Mouse (Mus musculus): ENCODE data around the gene Hoxd4. TPM values are rescaled to one million over a fixed set of nuclear protein-coding genes. Genes with fewer than 3 reads are reported as not detected.

Gene Hoxd4
- polyA plus RNA-seq, 1 experiment from 2014 or later: 0.15 TPM

DNA sequence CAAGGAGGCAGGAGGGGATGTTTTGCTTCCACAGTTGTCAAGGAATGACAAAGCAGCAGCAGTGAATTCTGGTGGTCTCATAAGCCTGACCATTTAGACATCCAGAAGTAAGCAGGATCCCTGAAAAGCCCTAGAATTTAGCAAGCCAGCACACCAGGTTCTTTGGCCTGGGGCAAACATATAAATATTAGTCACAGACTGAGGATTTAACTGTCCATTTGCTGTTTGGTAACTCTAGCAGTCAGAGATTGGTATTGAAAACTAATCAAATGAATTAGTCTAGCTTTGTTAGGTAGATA is 30.2 kb downstream of the Hoxd4 start:
- Histone ChIP-seq H3K4me3 (no peak overlapping the region), H3K27ac (no peak overlapping the region), H3K4me2 (no peak overlapping the region), H3K9ac (no peak overlapping the region), H3K4me1 (replicated peaks) (peaks cover 11% of the 10 kb centered on the region), H3K36me3 (no peaks in the 10 kb centered on the region), H3K27me3 (peaks cover 98% of the 10 kb centered on the region), H3K9me3 (replicated peaks) (no peaks in the 10 kb centered on the region)
- no peak for ATAC-seq (replicated peaks; ENCODE audit: insufficient number of reproducible peaks, insufficient read depth, low FRiP score, low read depth)

DNA sequence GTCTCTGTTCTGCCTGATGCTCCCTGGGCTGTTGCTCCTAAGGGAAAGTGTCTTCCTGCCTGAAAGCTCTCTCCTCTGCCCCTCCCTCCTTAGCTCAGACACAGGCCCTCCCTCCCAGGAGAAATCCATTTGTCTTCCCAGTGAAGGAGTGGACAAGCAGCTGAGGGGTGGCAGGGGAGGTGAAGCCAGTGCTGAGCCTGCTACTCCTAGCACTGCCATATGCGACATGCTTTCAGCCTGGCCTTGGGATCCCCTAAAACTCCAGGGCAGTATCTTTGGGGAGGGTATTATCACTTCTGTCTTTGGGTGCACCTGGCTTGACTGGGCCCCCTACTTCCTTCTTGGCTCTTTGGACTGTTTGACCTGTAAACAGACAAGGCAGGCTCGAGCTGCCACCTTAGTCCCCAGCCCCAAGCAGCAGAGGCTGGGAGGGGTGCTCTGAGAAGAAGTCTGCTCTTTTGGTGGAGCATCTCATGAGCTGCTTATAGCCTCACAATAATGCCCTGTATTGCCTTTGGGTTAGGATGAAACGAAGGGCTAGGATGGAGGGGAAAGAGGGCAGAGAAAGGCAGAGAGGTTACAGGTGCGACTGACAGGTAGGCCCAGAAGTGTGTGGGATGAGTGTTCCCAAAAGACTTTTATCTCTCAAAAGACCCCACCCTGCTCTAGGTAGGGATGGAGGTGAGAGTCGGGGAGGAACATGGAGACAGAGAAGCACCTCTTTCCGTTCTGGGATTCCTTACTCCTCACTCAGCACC is 34.0 kb downstream of the Hoxd4 start:
- H3K27me3 ChIP-seq: peaks cover 98% of the 10 kb centered on the region
- 0 out of 2 replicates have a peak overlapping the region, but pooled peaks have one; percentile 19 for H3K4me3 ChIP-seq
- H3K4me2 ChIP-seq: no peak overlapping the region
- peaks cover 18% of the 10 kb centered on the region for H3K4me1 ChIP-seq (replicated peaks)
- H3K9ac ChIP-seq: no peak overlapping the region
- no peak overlapping the region for H3K27ac ChIP-seq
- WGBS: 8% methylated on average over 6 of the region's 6 CpGs
- H3K9me3 ChIP-seq (replicated peaks): no peaks in the 10 kb centered on the region
- H3K36me3 ChIP-seq: no peaks in the 10 kb centered on the region
- ATAC-seq (replicated peaks; ENCODE audit: insufficient number of reproducible peaks, insufficient read depth, low FRiP score, low read depth): no peak

DNA sequence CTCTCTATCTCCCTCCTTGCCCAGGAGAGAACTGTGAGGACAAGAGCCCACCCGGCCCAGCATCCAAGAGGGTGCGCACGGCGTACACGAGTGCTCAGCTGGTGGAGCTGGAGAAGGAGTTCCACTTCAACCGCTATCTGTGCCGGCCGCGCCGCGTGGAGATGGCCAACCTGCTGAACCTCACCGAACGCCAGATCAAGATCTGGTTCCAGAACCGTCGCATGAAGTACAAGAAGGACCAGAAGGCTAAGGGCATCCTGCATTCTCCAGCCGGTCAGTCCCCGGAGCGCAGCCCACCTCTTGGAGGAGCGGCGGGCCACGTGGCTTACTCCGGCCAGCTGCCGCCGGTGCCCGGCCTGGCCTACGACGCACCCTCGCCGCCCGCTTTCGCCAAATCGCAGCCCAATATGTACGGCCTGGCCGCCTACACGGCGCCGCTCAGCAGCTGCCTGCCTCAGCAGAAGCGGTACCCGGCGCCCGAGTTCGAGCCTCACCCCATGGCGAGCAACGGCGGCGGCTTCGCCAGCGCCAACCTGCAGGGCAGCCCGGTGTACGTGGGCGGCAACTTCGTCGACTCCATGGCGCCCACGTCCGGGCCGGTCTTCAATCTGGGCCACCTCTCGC is 34.7 kb downstream of the Hoxd4 start:
- H3K27ac ChIP-seq: no peak overlapping the region

DNA sequence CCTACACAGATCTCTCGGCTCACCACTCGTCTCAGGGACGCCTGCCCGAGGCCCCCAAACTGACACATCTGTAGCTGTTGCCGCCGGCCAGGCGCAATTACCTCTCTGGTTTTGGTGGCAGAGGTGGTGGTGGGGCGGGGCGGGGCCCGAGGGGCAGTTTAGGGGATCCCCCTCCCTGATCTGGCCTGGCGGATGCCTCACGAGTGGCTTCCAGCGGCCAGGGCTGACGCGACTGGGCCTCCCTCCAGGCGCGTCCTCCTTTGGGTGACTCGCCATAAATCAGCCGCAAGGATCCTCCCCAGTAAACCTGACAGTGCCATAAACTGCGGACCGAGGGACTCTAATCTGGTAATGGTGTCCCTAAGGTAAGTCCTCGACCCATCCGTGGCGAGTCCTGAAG is 35.3 kb downstream of the Hoxd4 start:
- no peak overlapping the region for H3K27ac ChIP-seq
- H3K9ac ChIP-seq: no peak overlapping the region
- no peaks in the 10 kb centered on the region for H3K36me3 ChIP-seq
- ATAC-seq (replicated peaks; ENCODE audit: insufficient number of reproducible peaks, insufficient read depth, low FRiP score, low read depth): no peak
- 6% methylated on average over 24 of the region's 24 CpGs for WGBS
- peak overlapping the region; percentile 19; the same call in 1 of the 2 replicates for H3K4me3 ChIP-seq
- H3K4me1 ChIP-seq (replicated peaks): peaks cover 17% of the 10 kb centered on the region
- H3K4me2 ChIP-seq: peak overlapping the region; percentile 33; the same call in 1 of the 2 replicates
- H3K27me3 ChIP-seq: peaks cover 99% of the 10 kb centered on the region
- no peaks in the 10 kb centered on the region for H3K9me3 ChIP-seq (replicated peaks)

More for the DNA sequence above, 34.7 kb downstream of the Hoxd4 start:
- H3K27me3 ChIP-seq: peaks cover 99% of the 10 kb centered on the region
- peaks cover 17% of the 10 kb centered on the region for H3K4me1 ChIP-seq (replicated peaks)
- H3K4me2 ChIP-seq: peak overlapping the region; percentile 33; the same call in 1 of the 2 replicates
- no peaks in the 10 kb centered on the region for H3K9me3 ChIP-seq (replicated peaks)
- no peaks in the 10 kb centered on the region for H3K36me3 ChIP-seq
- ATAC-seq (replicated peaks; ENCODE audit: insufficient number of reproducible peaks, insufficient read depth, low FRiP score, low read depth): no peak
- H3K9ac ChIP-seq: no peak overlapping the region
- peak overlapping the region; percentile 19; the same call in 1 of the 2 replicates for H3K4me3 ChIP-seq
- WGBS: 2% methylated on average over 58 of the region's 58 CpGs

DNA sequence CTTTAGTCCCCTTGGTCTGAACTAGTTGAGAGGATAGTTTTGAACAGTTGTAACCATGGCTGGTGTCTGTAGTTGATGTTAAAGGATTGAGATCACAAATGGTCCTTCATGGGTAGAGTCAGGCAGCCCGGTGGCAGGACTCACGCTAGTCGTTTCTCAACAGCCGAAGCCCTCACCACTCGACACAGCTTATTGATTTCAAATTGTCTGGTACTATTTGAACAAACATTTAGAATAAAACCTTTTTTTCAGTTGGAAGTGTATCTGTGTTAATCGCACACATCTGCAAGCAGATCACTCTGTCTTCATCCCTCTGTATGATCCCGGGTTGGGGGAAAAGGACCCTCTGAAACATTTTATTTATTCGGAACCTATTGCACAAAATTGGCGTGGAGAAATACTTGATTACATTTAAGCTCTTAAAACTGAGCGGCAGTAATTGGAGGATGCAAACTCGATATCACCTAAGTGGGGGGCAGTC is 36.0 kb downstream of the Hoxd4 start:
- no peak for ATAC-seq (replicated peaks; ENCODE audit: insufficient number of reproducible peaks, insufficient read depth, low FRiP score, low read depth)
- Histone ChIP-seq H3K9ac (no peak overlapping the region), H3K9me3 (replicated peaks) (no peaks in the 10 kb centered on the region), H3K27me3 (peaks cover 99% of the 10 kb centered on the region), H3K4me1 (replicated peaks) (peaks cover 20% of the 10 kb centered on the region), H3K36me3 (no peaks in the 10 kb centered on the region), H3K4me2 (no peak overlapping the region), H3K27ac (no peak overlapping the region), H3K4me3 (no peak overlapping the region)
- WGBS: 16% methylated on average over 11 of the region's 11 CpGs

DNA sequence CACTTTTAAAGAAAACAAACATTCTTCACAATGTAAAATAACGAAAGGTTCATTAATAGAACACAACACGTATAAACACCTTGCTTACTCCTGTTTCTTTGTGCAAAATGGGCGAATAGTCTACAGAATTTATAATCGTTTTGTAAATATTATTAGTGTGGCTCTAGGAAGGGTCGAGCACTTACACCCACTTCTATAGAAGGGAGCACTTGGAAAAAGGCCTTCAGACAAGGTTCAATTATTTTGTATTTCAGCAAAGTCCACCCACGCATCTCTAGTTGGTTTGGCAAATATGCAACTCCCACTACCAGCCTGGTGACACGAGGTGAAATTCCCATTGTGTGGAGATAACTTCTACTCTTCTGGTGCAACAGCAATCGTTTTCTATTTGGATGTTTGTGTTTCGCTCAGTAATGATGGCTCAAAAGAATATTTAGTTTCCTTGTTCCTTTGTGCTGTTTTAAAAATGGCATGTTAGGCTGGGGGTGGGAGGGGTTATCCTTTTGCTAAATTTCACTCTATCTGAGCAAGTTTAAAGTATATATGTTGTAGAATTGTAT is 36.8 kb downstream of the Hoxd4 start:
- Histone ChIP-seq H3K9me3 (replicated peaks) (no peaks in the 10 kb centered on the region), H3K4me1 (replicated peaks) (peaks cover 27% of the 10 kb centered on the region), H3K4me3 (no peak overlapping the region), H3K36me3 (no peaks in the 10 kb centered on the region), H3K27me3 (peaks cover 100% of the 10 kb centered on the region), H3K4me2 (no peak overlapping the region), H3K9ac (no peak overlapping the region), H3K27ac (no peak overlapping the region)
- no peak for ATAC-seq (replicated peaks; ENCODE audit: insufficient number of reproducible peaks, insufficient read depth, low FRiP score, low read depth)
- WGBS: 14% methylated on average over 9 of the region's 9 CpGs

DNA sequence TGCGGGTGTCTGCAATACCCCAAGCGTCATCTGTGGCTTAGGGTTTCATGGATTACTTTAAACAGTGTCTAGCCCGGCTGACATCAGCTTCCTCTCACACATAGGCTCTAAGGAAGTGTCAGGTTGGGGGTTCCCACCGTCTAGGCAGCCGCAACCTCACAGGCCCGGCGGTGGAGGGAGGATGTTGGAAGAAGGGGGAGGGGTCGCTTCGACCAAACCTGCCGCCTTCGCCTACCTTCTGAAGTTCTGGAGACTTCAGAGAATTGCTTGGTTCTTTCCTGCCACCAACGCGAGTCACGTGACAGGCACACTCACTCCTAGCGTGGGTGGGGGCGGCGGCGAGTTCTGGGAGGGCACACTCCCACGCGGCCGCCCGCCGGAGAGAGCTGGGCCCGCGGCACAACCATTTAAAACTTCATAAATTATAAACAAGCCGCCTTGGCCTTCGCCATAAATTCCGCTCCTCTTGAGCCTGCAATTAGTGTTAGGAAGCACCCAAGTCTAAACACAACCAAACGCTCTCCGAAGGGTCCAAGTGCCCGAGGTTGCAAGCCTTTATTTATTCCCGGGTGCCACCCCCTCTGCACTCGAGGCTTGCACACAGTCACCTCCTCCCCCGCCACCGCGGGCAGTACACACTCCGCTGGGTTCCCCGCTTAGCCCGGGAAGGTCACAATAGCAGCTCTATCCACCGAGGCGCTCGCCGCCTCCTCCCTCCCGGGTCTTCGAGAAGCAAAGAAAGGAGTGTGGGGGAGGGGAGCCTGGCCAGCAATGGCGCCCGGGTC is 37.8 kb downstream of the Hoxd4 start:
- Histone ChIP-seq H3K27ac (no peak overlapping the region), H3K4me3 (peak overlapping the region; percentile 34), H3K4me1 (replicated peaks) (peaks cover 27% of the 10 kb centered on the region), H3K27me3 (peaks cover 100% of the 10 kb centered on the region), H3K4me2 (peak overlapping the region; percentile 54), H3K36me3 (no peaks in the 10 kb centered on the region), H3K9ac (no peak overlapping the region), H3K9me3 (replicated peaks) (no peaks in the 10 kb centered on the region)
- WGBS: under 1% methylated on average over 47 of the region's 47 CpGs
- no peak for ATAC-seq (replicated peaks; ENCODE audit: insufficient number of reproducible peaks, insufficient read depth, low FRiP score, low read depth)

DNA sequence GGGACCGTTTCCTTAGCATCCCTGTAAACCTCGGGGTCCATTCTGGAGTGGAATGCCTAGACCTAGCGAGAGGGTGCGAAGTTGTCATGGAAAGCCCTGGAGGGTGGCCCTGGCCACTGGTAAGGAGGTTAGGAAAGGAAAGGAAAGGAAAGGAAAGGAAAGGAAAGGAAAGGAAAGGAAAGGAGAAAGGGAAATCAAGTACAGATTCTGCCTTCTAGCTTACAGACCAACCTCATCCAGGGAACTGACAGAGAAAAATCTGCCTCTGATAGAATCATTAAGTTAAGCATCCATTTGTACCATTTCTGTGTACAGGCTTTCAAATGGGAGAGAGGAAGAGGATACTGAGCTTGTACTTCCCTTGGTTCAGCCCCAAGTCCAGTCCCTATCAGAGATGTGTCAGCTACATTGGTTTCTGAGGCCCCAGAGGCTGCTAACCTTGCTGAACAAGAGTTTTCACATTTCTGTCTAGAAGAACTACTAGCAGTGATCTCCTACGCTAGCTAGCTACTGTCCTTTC is 39.1 kb downstream of the Hoxd4 start:
- H3K27me3 ChIP-seq: peaks cover 98% of the 10 kb centered on the region
- ATAC-seq (replicated peaks; ENCODE audit: insufficient number of reproducible peaks, insufficient read depth, low FRiP score, low read depth): no peak
- no peaks in the 10 kb centered on the region for H3K9me3 ChIP-seq (replicated peaks)
- no peak overlapping the region for H3K27ac ChIP-seq
- H3K4me1 ChIP-seq (replicated peaks): peaks cover 27% of the 10 kb centered on the region
- H3K4me3 ChIP-seq: no peak overlapping the region
- H3K4me2 ChIP-seq: no peak overlapping the region
- H3K9ac ChIP-seq: no peak overlapping the region
- 40% methylated on average over 5 of the region's 5 CpGs for WGBS
- no peaks in the 10 kb centered on the region for H3K36me3 ChIP-seq

DNA sequence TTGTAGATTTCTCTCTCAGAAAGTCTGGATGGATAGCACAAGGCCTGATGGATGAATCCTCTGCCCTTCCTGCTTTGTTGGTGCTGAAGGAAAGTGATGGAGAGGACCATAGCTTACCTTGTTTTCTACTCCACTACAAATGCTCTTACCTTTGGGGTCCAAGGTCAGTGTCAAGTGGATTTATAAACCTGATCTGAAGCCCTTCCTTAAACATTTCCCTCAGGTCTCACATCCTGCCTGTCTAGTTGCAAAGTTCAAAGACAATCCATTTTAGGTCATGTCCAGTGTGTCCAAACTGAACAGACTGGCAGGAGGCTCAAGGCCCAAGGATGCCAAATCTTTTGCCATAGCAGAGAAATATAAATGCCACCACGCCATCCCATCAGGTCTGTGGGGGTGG is 40.1 kb downstream of the Hoxd4 start:
- WGBS: 89% methylated on average over 1 of the region's 1 CpGs
- Histone ChIP-seq H3K9ac (no peak overlapping the region), H3K4me1 (replicated peaks) (peaks cover 22% of the 10 kb centered on the region), H3K27me3 (peaks cover 95% of the 10 kb centered on the region), H3K4me3 (no peak overlapping the region), H3K27ac (no peak overlapping the region), H3K36me3 (no peaks in the 10 kb centered on the region), H3K9me3 (replicated peaks) (no peaks in the 10 kb centered on the region), H3K4me2 (no peak overlapping the region)
- ATAC-seq (replicated peaks; ENCODE audit: insufficient number of reproducible peaks, insufficient read depth, low FRiP score, low read depth): no peak

DNA sequence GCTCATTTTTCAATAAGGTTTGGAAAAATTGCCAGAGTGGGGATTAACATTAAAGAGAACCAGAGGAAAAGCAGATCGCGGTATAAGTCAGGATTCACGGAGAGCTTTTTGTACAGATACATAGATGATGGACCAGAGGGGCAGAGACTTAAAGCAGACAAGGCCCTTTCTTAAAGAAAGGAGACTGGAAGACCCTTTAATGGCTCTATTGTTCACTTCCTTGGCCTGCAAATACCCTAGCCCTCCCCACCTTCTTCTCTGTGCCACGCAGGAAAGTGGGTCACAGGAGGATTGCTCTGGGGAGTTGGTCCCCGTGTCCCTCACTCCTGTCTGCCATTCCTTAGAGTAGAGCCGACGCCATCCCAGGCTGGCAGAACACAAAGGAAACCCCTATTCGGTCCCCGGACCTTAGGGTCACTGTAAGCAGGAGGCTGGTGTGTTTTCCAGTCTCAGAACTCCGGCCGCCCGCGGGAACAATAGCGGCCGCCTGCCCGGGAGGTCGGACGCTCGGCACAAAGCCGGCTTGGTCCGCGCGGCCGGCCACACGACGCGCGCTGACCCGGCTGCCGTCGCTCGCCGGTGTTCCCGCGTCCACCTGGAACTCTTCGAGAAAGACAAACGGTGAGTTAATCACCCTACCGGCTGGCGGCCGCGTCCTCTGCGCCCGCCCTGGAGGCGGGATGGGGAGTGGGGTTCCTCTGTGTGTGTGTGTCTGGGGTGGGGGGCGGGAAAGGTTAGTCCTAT is 40.9 kb downstream of the Hoxd4 start:
- peak overlapping the region; percentile 39 for H3K4me3 ChIP-seq
- ATAC-seq (replicated peaks; ENCODE audit: insufficient number of reproducible peaks, insufficient read depth, low FRiP score, low read depth): no peak
- H3K27me3 ChIP-seq: peaks cover 92% of the 10 kb centered on the region
- peak overlapping the region; percentile 59 for H3K4me2 ChIP-seq
- 0 out of 2 replicates have a peak overlapping the region, but pooled peaks have one; percentile 18 for H3K9ac ChIP-seq
- no peaks in the 10 kb centered on the region for H3K9me3 ChIP-seq (replicated peaks)
- H3K4me1 ChIP-seq (replicated peaks): peaks cover 20% of the 10 kb centered on the region
- 4% methylated on average over 45 of the region's 45 CpGs for WGBS
- no peaks in the 10 kb centered on the region for H3K36me3 ChIP-seq
- H3K27ac ChIP-seq: no peak overlapping the region
